Mouse (Mus musculus) liver, embryonic 11.5 days (tissue): Measurements from ENCODE around the gene Tax1bp1. TPM values are rescaled to one million over a fixed set of nuclear protein-coding genes. Genes with fewer than 3 reads are reported as not detected.

Experiments used
- ATAC-seq: fragments of 200-750 bp; cut with Nextera tagmentation; replicated peaks from 2 replicates; pipeline ENCODE4 v1.8.0; 2017; ENCODE audit warnings: moderate number of reproducible peaks, mild to moderate bottlenecking, moderate TSS enrichment, moderate library complexity; ENCODE audit not compliant: low FRiP score
- DNase-seq: peaks from one replicate; pipeline ENCODE4 v3.0.0-alpha.2; 2017; ENCODE audit warnings: low spot score
- H3K27ac ChIP-seq: fragments of 300-500 bp; sonication (generic); 2 replicates; pipeline ENCODE4 v1.5.1; 2014; ENCODE audit warnings: mild to moderate bottlenecking, low read depth, low read length, control low read depth
- H3K27me3 ChIP-seq: fragments of 300-500 bp; sonication (generic); replicated peaks from 2 replicates; pipeline ENCODE4 v1.6.1; 2014; ENCODE audit warnings: low read length, mixed read lengths; ENCODE audit not compliant: control insufficient read depth, insufficient read depth
- H3K36me3 ChIP-seq: fragments of 300-500 bp; sonication (generic); 2 replicates; pipeline ENCODE4 v1.6.1; 2014; ENCODE audit warnings: mild to moderate bottlenecking, low read length, moderate library complexity, mixed read lengths; ENCODE audit not compliant: control insufficient read depth, insufficient read depth
- H3K4me1 ChIP-seq: fragments of 300-500 bp; sonication (generic); replicated peaks from 2 replicates; pipeline ENCODE4 v1.6.1; 2014; ENCODE audit warnings: low read length, mixed read lengths; ENCODE audit not compliant: control insufficient read depth, insufficient read depth
- H3K4me2 ChIP-seq: fragments of 300-500 bp; sonication (generic); 2 replicates; pipeline ENCODE4 v1.6.1; 2014; ENCODE audit warnings: mild to moderate bottlenecking, control low read depth, moderate library complexity
- H3K4me3 ChIP-seq: fragments of 300-500 bp; sonication (generic); 2 replicates; pipeline ENCODE4 v1.5.1; 2014; ENCODE audit warnings: low read depth, low read length, control low read depth
- H3K9ac ChIP-seq: fragments of 300-500 bp; sonication (generic); 2 replicates; pipeline ENCODE4 v1.6.1; 2014; ENCODE audit warnings: low read depth, low read length, control low read depth
- H3K9me3 ChIP-seq: fragments of 300-500 bp; sonication (generic); 2 replicates; pipeline ENCODE4 v1.6.1; 2016; ENCODE audit warnings: low read length, inconsistent platforms, mixed read lengths; ENCODE audit not compliant: control insufficient read depth
- WGBS: fragments of 180-500 bp; shearing (Covaris S2); extraction: QIAGEN DNeasy Blood & Tissue Kit; methylation state at CpG from one replicate; pipeline ENCODE4 v1.1.7; 2014; 5-methylcytosine and 5-hydroxymethylcytosine counted together
- polyA plus RNA-seq: library from polyadenylated mRNA; unstranded; fragments of >200 nt; fragmentation: Nextera tagmentation; extraction: Ambion mirVana; gene quantifications from 2 replicates; pipeline ENCODE4 v1.2.1, GENCODE M21; 2014

Tax1bp1 gene
- polyA plus RNA-seq, 1 experiment from 2014 or later: 83.2 TPM

DNA sequence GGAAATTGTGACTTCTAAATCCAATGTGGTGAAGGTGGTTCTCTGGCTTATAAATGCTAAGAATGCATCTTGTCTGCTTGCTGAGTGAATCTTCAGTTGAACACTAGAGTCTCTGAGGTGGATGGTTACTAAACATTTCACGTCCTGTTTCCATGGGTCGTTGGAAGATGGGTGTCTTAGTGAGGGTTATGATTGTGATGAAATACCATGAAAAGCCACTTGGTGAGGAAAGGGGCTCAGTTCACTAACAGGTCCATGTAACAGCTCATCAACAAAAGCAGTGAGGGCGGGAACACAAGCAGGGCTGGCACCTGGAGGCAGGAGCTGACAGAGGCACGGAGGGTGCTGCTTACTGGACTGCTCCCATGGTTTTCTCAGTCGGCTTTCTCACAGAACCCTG lies 59.6 kb downstream of the Tax1bp1 start:
- no peak for ATAC-seq
- Histone ChIP-seq H3K9ac (no peak overlapping the region), H3K4me3 (no peak overlapping the region), H3K27ac (no peak overlapping the region), H3K36me3 (no peaks in the 10 kb centered on the region), H3K9me3 (no peaks in the 10 kb centered on the region), H3K4me1 (no peaks in the 10 kb centered on the region), H3K27me3 (no peaks in the 10 kb centered on the region), H3K4me2 (no peak overlapping the region)
- no peak for DNase-seq
- WGBS: 71% methylated on average over 5 of the region's 5 CpGs

DNA sequence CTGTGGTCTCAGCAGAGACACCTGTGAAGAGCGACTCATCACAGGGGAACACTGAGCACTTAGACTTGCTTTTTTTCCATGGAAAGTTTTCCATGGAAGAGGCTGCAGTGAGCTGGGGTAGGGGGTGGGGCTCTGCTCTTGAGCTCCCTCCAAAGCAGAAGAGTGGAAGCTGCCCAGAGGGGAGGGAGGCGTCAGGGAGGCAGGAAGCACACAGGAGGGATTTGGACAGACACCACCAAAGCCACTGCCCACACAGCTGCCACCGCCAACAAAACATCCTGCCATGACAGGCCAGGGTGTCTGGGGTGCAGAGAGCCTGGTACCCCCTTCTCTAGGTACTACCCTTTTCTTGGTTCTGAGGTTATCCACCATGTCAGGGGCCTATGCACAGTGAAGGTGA lies 61.8 kb downstream of the Tax1bp1 start:
- H3K36me3 ChIP-seq: no peaks in the 10 kb centered on the region
- no peak overlapping the region for H3K9ac ChIP-seq
- H3K4me1 ChIP-seq: no peaks in the 10 kb centered on the region
- WGBS: 73% methylated on average over 3 of the region's 3 CpGs
- H3K9me3 ChIP-seq: no peaks in the 10 kb centered on the region
- no peak overlapping the region for H3K4me3 ChIP-seq
- no peak overlapping the region for H3K4me2 ChIP-seq
- no peak for ATAC-seq
- no peak for DNase-seq
- H3K27ac ChIP-seq: no peak overlapping the region
- no peaks in the 10 kb centered on the region for H3K27me3 ChIP-seq

GRCm38 (mm10) chr6:52775956-52776355 lies 62.4 kb downstream of the Tax1bp1 start:
- Histone ChIP-seq H3K36me3 (no peaks in the 10 kb centered on the region), H3K27ac (no peak overlapping the region), H3K9me3 (no peaks in the 10 kb centered on the region), H3K27me3 (no peaks in the 10 kb centered on the region), H3K4me2 (no peak overlapping the region), H3K4me3 (no peak overlapping the region), H3K4me1 (no peaks in the 10 kb centered on the region), H3K9ac (no peak overlapping the region)
- ATAC-seq: no peak
- WGBS: 65% methylated on average over 8 of the region's 8 CpGs
- DNase-seq: no peak

DNA sequence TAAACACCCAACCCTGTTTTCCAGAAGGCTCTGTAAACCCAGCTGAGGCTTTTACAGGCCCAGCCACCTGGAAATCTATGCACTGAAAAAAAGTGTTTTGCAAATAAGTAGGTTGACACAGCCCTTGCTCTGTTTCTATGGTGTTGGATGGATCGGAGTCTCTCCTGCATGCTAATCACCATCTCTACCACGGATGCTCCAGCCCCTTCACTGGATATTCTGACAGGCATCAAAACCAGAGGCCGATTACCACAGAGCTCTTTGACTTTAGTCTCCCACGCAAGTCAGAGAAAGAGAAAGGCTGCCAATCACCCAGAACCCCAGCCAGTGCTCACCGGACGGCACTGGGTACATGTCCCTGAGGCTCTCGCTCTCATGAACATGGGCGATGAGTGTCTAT lies 63.5 kb downstream of the Tax1bp1 start:
- Histone ChIP-seq H3K27me3 (no peaks in the 10 kb centered on the region), H3K36me3 (no peaks in the 10 kb centered on the region), H3K4me2 (no peak overlapping the region), H3K4me1 (no peaks in the 10 kb centered on the region), H3K9ac (no peak overlapping the region), H3K27ac (no peak overlapping the region), H3K9me3 (no peaks in the 10 kb centered on the region), H3K4me3 (no peak overlapping the region)
- ATAC-seq: no peak
- DNase-seq: no peak
- 91% methylated on average over 8 of the region's 8 CpGs for WGBS

- ATAC-seq: no peak
- H3K27me3 ChIP-seq: no peaks in the 10 kb centered on the region
- no peak for DNase-seq
- no peak overlapping the region for H3K9ac ChIP-seq
- no peak overlapping the region for H3K27ac ChIP-seq
- H3K36me3 ChIP-seq: no peaks in the 10 kb centered on the region
- no peaks in the 10 kb centered on the region for H3K4me1 ChIP-seq
- no peak overlapping the region for H3K4me2 ChIP-seq
- WGBS: 85% methylated on average over 5 of the region's 5 CpGs
- no peak overlapping the region for H3K4me3 ChIP-seq
- H3K9me3 ChIP-seq: no peaks in the 10 kb centered on the region
These were observed 65.0 kb downstream of the Tax1bp1 start for GRCm38 (mm10) chr6:52778523-52778922.

- no peaks in the 10 kb centered on the region for H3K9me3 ChIP-seq
- DNase-seq (no peak), ATAC-seq (no peak)
- H3K9ac ChIP-seq: no peak overlapping the region
- H3K27me3 ChIP-seq: no peaks in the 10 kb centered on the region
- no peaks in the 10 kb centered on the region for H3K4me1 ChIP-seq
- H3K27ac ChIP-seq: no peak overlapping the region
- no peak overlapping the region for H3K4me2 ChIP-seq
- WGBS: 87% methylated on average over 5 of the region's 5 CpGs
- H3K36me3 ChIP-seq: no peaks in the 10 kb centered on the region
- no peak overlapping the region for H3K4me3 ChIP-seq
These were observed 66.0 kb downstream of the Tax1bp1 start for GRCm38 (mm10) chr6:52779546-52779945.

DNA sequence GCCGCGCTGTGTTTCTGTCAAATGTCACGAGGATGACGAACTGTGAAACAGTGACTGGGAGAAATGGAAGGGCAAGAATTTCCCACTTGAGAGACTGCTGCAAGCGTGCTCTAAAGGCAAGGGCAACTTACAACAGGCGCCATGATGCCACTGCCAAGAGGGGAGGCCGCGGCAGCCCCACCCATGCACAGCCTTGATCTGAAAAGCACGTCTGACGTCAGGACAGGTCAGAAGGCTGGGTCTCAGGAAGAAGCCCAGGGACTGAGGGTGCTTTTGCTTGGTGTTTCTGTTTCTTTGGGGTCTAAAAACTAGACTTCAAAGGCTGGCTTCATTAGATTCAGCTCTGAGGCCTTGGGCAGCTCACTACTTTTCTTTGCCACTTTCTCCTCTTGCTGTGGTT lies 76.8 kb downstream of the Tax1bp1 start:
- Histone ChIP-seq H3K4me3 (no peak overlapping the region), H3K4me1 (no peaks in the 10 kb centered on the region), H3K9me3 (no peaks in the 10 kb centered on the region), H3K36me3 (no peaks in the 10 kb centered on the region), H3K27ac (no peak overlapping the region), H3K4me2 (no peak overlapping the region), H3K27me3 (no peaks in the 10 kb centered on the region), H3K9ac (no peak overlapping the region)
- DNase-seq (no peak), ATAC-seq (no peak)
- WGBS: 72% methylated on average over 10 of the region's 10 CpGs

DNA sequence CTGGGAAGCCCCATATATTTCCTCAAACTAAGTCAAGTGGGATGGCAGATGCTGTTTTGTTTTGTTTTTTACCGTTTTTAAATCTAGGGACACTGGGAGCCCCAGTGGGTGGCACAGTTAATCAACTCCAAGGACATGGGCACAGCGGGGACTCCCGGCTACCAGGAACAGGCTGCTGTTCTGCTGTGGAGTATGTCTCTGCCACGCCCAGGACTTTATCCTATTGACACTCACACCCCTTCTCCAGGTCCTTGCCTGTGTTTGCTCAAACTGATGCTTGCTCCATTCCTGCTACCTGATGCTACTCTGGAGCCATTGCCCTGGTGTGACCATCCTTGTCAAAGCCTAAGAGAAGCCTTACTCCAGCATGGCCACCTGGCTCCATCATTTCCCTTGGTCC lies 77.3 kb downstream of the Tax1bp1 start:
- DNase-seq (no peak), ATAC-seq (no peak)
- no peak overlapping the region for H3K4me2 ChIP-seq
- no peaks in the 10 kb centered on the region for H3K27me3 ChIP-seq
- H3K4me3 ChIP-seq: no peak overlapping the region
- no peak overlapping the region for H3K27ac ChIP-seq
- H3K36me3 ChIP-seq: no peaks in the 10 kb centered on the region
- no peaks in the 10 kb centered on the region for H3K4me1 ChIP-seq
- H3K9ac ChIP-seq: no peak overlapping the region
- WGBS: 79% methylated on average over 4 of the region's 4 CpGs
- H3K9me3 ChIP-seq: no peaks in the 10 kb centered on the region

- Histone ChIP-seq H3K4me3 (no peak overlapping the region), H3K4me2 (no peak overlapping the region), H3K27ac (no peak overlapping the region), H3K9me3 (no peaks in the 10 kb centered on the region), H3K9ac (no peak overlapping the region), H3K36me3 (no peaks in the 10 kb centered on the region), H3K27me3 (no peaks in the 10 kb centered on the region), H3K4me1 (peaks cover 3% of the 10 kb centered on the region; the same call in 1 of the 2 replicates)
- WGBS: 65% methylated on average over 3 of the region's 3 CpGs
- DNase-seq (no peak), ATAC-seq (no peak)
These were observed 78.9 kb downstream of the Tax1bp1 start for GRCm38 (mm10) chr6:52792455-52792854.
